Mouse (Mus musculus): ENCODE data around the gene Mfap3.

- TF ChIP-seq POLR2A (IDR thresholded peaks at IDR 0.05; ENCODE audit: low read depth, low read length) (no peak), CTCF (IDR thresholded peaks at IDR 0.05; ENCODE audit: extremely low read depth, insufficient read depth, insufficient read length, insufficient replicate concordance) (no peak)
Observed at GRCm38 (mm10) chr11:57519304-57519703, 840 bp downstream of the Mfap3 start.
